Mouse (Mus musculus): ENCODE results near the gene Mpzl1. TPM values are rescaled to one million over a fixed set of nuclear protein-coding genes. Genes with fewer than 3 reads are reported as not detected.

Mpzl1 gene
- polyA plus RNA-seq (2017; shearing (Covaris generic)): 1 to 10 TPM in 1 of 2 experiments, under 1 TPM in 1; 0.97 to 2.1 TPM

DNA sequence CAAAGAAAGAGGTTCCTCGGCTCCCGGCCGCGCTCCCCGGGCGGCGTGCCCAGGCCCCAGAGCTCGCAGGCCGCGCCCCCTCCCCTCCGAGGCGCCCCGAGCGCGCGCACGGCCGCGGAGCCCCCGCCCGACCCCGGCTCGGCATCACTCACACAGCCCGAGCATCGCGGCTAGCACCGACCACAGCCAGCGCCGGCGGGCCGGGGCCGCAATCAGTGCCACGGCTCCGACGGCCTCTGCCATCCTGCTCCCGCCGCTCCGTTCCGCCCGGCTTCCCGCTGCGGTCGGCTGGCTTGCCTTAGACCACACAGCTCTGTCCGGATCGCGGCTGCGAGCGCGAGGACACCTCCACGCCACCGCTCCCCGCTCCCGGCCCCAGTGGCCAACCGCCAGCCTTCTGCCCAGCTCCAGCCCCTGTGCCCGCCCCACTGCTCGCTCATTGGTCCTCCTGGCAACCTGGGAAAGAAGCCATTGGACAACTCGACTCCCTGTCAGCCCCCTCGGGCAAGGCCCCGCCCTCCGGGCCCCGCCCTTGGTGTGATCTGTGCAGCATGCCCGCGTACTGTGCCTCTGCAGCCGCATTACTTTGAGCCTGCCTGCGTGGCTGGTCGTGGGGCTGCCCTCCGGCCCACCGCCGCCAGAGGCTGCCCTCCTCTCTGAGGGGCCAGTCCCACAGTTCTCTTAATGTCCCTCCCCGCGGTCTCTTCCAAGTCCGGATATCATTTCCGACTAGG lies at the start of gene Mpzl1:
Gene Mpzl1 (minus strand): TSS at position 388 of the 734 bp plus-strand sequence.

Other genes with a start within 250 kb of the Mpzl1 start
- gene Dcaf6, start 174.1 kb downstream of the Mpzl1 start, polyA plus RNA-seq (2017; shearing (Covaris generic)): 10 to 100 TPM in 1 of 2 experiments, 1 to 10 TPM in 1; 6.0 to 10.5 TPM
- gene Mpc2, start 173.9 kb downstream of the Mpzl1 start, polyA plus RNA-seq (2017; shearing (Covaris generic)): 100 to 1,000 TPM; 131 to 138 TPM
- under 1 TPM in 1 of 2 experiments, not detected in 1; 0.65 TPM for gene Adcy10, start 149.4 kb downstream of the Mpzl1 start, polyA plus RNA-seq (2017; shearing (Covaris generic))
- 100 to 1,000 TPM; 211 to 222 TPM for gene Rcsd1, start 75.2 kb upstream of the Mpzl1 start, polyA plus RNA-seq (2017; shearing (Covaris generic))
- 10 to 100 TPM; 55.4 to 62.6 TPM for gene Creg1, start 129.2 kb upstream of the Mpzl1 start, polyA plus RNA-seq (2017; shearing (Covaris generic))
- 100 to 1,000 TPM; 398 to 422 TPM for gene Cd247, start 154.1 kb upstream of the Mpzl1 start, polyA plus RNA-seq (2017; shearing (Covaris generic))